In the genomic region with DNA sequence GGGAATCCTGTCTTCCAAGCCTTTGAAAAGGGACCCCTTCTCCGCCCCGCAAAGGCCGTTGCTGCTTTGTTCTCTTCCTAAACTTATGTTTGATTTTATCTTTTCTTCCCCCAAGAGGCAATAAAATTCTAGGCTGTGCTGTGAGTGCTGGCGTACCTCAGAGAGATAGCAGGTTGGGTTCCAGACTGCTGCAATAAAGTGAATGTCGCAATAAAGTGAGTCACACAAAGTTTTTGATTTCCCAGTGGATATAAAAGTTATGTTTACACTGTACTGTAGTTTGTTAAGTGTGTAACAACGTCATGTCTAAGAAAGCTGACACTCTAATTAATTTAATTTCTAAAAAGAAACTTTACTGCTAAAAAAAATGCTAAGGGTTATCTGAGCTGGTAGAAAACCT, we compare ENCODE assay signal across 15 mouse cellular contexts. TPM values are rescaled to one million over a fixed set of nuclear protein-coding genes. Genes with fewer than 3 reads are reported as not detected.
"Had no signal": no experiment of that assay in that cellular context is flagged by ENCODE, and none has a peak within 500 bp of the region (broad histone marks: within the 10 kb centered on the region; RNA-seq: fewer than 3 reads in every experiment).

No protein-coding gene starts in this region.

- DNase-seq: kidney, postnatal 25 days; layer of hippocampus, postnatal 36 days; liver, embryonic 13.5 days; lung, adult 2 months; lung, postnatal 36 days; right cerebral cortex, adult 18-20 months; right cerebral cortex, postnatal 14 days; right cerebral cortex, postnatal 4 days; thymus, postnatal 36 days had no signal

- H3K27me3 ChIP-seq: liver, embryonic 13.5 days; megakaryocyte, embryonic 14.5 days had no signal

- H3K9me3 ChIP-seq: liver, embryonic 13.5 days; megakaryocyte, embryonic 14.5 days; midbrain, embryonic 10.5 days; midbrain, embryonic 13.5 days had no signal

- H3K27ac ChIP-seq: kidney, postnatal 0 days; left cerebral cortex, adult 2 months; liver, embryonic 13.5 days; midbrain, embryonic 10.5 days; midbrain, embryonic 13.5 days had no signal

- H3K4me2 ChIP-seq: liver, embryonic 13.5 days; midbrain, embryonic 13.5 days had no signal

- H3K9ac ChIP-seq: liver, embryonic 13.5 days; midbrain, embryonic 13.5 days had no signal

- H3K4me1 ChIP-seq: liver, embryonic 13.5 days; megakaryocyte, embryonic 14.5 days had no signal

- ATAC-seq: midbrain, embryonic 13.5 days; midbrain, embryonic 16.5 days had no signal

- H3K4me3 ChIP-seq: left cerebral cortex, adult 2 months; liver, embryonic 13.5 days; megakaryocyte, embryonic 14.5 days; midbrain, embryonic 10.5 days; midbrain, embryonic 13.5 days had no signal

- H3K36me3 ChIP-seq: liver, embryonic 13.5 days; midbrain, embryonic 10.5 days; midbrain, embryonic 13.5 days had no signal

RNA-seq across cellular contexts. Expression of a gene that starts 22.6 kb away (rescaled TPM):
- polyA plus RNA-seq: midbrain, embryonic 16.5 days had no signal
